Mouse (Mus musculus) liver, adult 10 weeks (tissue): ENCODE measurements around the gene Btbd35f9. TPM values are rescaled to one million over a fixed set of nuclear protein-coding genes. Genes with fewer than 3 reads are reported as not detected.

Source experiments
- polyA plus RNA-seq: library from polyadenylated mRNA; stranded (reverse); fragments of 350-450 nt; fragmentation: Illumina TruSeq; extraction: RNeasy Lipid Tissue Mini Kit (QIAGEN cat#74804); gene quantifications from one replicate; pipeline ENCODE4 v1.2.3, GENCODE M21; 2014; ENCODE audit warnings: low read depth, low replicate concordance

Btbd35f9 gene
- not detected for polyA plus RNA-seq

GRCm38 (mm10) chrX:34161399-34161798 lies at the start of gene Btbd35f9:
Gene Btbd35f9, minus strand, starts transcription at chrX:34161499.

Other genes starting within 250 kb of the Btbd35f9 start
- not detected for gene Btbd35f6, start 205.0 kb downstream of the Btbd35f9 start, polyA plus RNA-seq
- gene Gm21870, start 174.7 kb downstream of the Btbd35f9 start, polyA plus RNA-seq, result not detected
- not detected for gene Spin2g, start 77.2 kb upstream of the Btbd35f9 start, polyA plus RNA-seq